Mouse (Mus musculus): ENCODE measurements around the gene Arhgef26. TPM values are rescaled to one million over a fixed set of nuclear protein-coding genes. Genes with fewer than 3 reads are reported as not detected.

Arhgef26 gene
- polyA plus RNA-seq (2016; fragmentation: Nextera tagmentation; extraction: Ambion mirVana), result 17.2 and 19.2 TPM in 2 replicates

DNA sequence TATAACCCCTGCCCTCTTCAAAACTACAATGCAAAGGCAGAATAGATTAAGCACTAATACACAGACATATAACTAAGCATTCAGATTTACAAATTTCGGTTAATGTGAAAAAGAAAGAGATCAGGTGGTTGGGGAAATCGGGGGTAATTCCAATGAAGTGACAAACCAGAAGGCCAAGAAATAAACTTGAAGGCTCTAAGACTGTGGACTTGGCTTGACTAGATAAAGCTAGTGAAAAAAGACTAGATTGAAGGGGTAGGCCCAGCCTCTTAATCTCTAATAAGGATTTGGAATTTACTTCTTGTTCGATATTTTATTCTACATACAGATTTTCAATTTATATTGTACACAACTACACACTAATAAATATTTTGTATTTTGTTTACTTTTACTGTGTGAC lies at the start of gene Arhgef26:
Arhgef26 (plus strand) TSS at position 301 of the 400 bp plus-strand sequence.
- Histone ChIP-seq H3K27ac (peak within 1 kb of the TSS; percentile 52; the same call in 1 of the 2 replicates), H3K4me2 (replicated peaks) (peak within 1 kb of the TSS; percentile 89), H3K9me3 (replicated peaks) (no peaks in the 10 kb centered on the region), H3K4me3 (peak within 1 kb of the TSS; percentile 85), H3K9ac (peak within 1 kb of the TSS; percentile 81), H3K36me3 (no peaks in the 10 kb centered on the region), H3K4me1 (peaks cover 9% of the 10 kb centered on the region; the same call in 1 of the 2 replicates), H3K27me3 (0 out of 2 replicates have a peak, but pooled peaks cover 3% of the 10 kb centered on the region)
- no peak for ATAC-seq (ENCODE audit: low FRiP score)
- WGBS, result 78% methylated on average over 3 of the region's 3 CpGs

DNA sequence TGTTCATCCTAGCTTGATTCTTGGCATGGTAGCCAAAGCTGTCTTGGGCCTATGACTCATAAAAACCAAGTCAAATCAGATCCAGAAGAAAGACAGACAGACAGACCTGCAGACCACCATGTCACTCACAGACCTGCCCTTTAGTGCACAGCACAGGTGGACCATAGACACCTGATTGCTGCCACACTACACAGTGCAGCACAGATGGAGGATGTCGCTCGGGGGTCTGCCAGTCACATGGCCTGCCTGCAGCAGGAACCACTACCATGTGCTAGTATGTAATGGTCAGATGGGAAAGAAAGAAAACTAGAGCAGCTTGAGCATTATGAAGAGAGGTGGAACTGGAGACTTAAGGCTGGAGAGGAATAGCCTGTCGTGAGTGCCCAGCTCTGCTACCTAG lies 27.7 kb upstream of the Arhgef26 start:
- no peak overlapping the region for H3K4me2 ChIP-seq (replicated peaks)
- no peaks in the 10 kb centered on the region for H3K27me3 ChIP-seq
- no peaks in the 10 kb centered on the region for H3K36me3 ChIP-seq
- ATAC-seq (ENCODE audit: low FRiP score), result no peak
- H3K9ac ChIP-seq, result no peak overlapping the region
- no peaks in the 10 kb centered on the region for H3K9me3 ChIP-seq (replicated peaks)
- H3K27ac ChIP-seq, result no peak overlapping the region
- H3K4me3 ChIP-seq, result no peak overlapping the region
- 85% methylated on average over 3 of the region's 3 CpGs for whole genome bisulfite sequencing
- H3K4me1 ChIP-seq, result no peaks in the 10 kb centered on the region

- Histone ChIP-seq H3K4me2 (replicated peaks) (no peak overlapping the region), H3K9ac (no peak overlapping the region), H3K9me3 (replicated peaks) (no peaks in the 10 kb centered on the region), H3K27ac (no peak overlapping the region), H3K4me1 (no peaks in the 10 kb centered on the region), H3K36me3 (no peaks in the 10 kb centered on the region), H3K4me3 (no peak overlapping the region), H3K27me3 (no peaks in the 10 kb centered on the region)
- 91% methylated on average over 5 of the region's 5 CpGs for WGBS
- peak; percentile 40 for ATAC-seq (ENCODE audit: low FRiP score)
Observed at GRCm38 (mm10) chr3:62311224-62311623, 26.9 kb upstream of the Arhgef26 start.

- ATAC-seq (ENCODE audit: low FRiP score), result no peak
- H3K4me3 ChIP-seq, result no peak overlapping the region
- H3K36me3 ChIP-seq, result no peaks in the 10 kb centered on the region
- H3K27me3 ChIP-seq, result no peaks in the 10 kb centered on the region
- H3K9me3 ChIP-seq (replicated peaks), result no peaks in the 10 kb centered on the region
- no peaks in the 10 kb centered on the region for H3K4me1 ChIP-seq
- no peak overlapping the region for H3K4me2 ChIP-seq (replicated peaks)
- no peak overlapping the region for H3K27ac ChIP-seq
- WGBS, result 67% methylated on average over 1 of the region's 1 CpGs
- H3K9ac ChIP-seq, result no peak overlapping the region
Observed at GRCm38 (mm10) chr3:62324708-62325107, 13.4 kb upstream of the Arhgef26 start.

- Histone ChIP-seq H3K4me1 (no peaks in the 10 kb centered on the region), H3K4me2 (replicated peaks) (no peak overlapping the region), H3K9me3 (replicated peaks) (no peaks in the 10 kb centered on the region), H3K36me3 (no peaks in the 10 kb centered on the region), H3K9ac (no peak overlapping the region), H3K27me3 (no peaks in the 10 kb centered on the region), H3K27ac (no peak overlapping the region), H3K4me3 (no peak overlapping the region)
- no peak for ATAC-seq (ENCODE audit: low FRiP score)
- WGBS, result 41% methylated on average over 2 of the region's 2 CpGs
Observed at GRCm38 (mm10) chr3:62327903-62328302, 10.2 kb upstream of the Arhgef26 start.

- Histone ChIP-seq H3K4me1 (peaks cover 9% of the 10 kb centered on the region; the same call in 1 of the 2 replicates), H3K4me2 (replicated peaks) (peak overlapping the region; percentile 89), H3K9ac (peak overlapping the region; percentile 81), H3K27me3 (0 out of 2 replicates have a peak, but pooled peaks cover 3% of the 10 kb centered on the region), H3K36me3 (no peaks in the 10 kb centered on the region), H3K9me3 (replicated peaks) (no peaks in the 10 kb centered on the region), H3K27ac (no peak overlapping the region), H3K4me3 (peak overlapping the region; percentile 85)
- ATAC-seq (ENCODE audit: low FRiP score), result no peak
- whole genome bisulfite sequencing, result 2% methylated on average over 17 of the region's 17 CpGs
Observed at GRCm38 (mm10) chr3:62338461-62338853, 313 bp downstream of the Arhgef26 start.

GRCm38 (mm10) chr3:62338854-62339515 lies 841 bp downstream of the Arhgef26 start:
- Histone ChIP-seq H3K27me3 (0 out of 2 replicates have a peak, but pooled peaks cover 3% of the 10 kb centered on the region), H3K27ac (peak overlapping the region; percentile 52; the same call in 1 of the 2 replicates), H3K4me2 (replicated peaks) (peak overlapping the region; percentile 89), H3K4me1 (peaks cover 9% of the 10 kb centered on the region; the same call in 1 of the 2 replicates), H3K4me3 (peak overlapping the region; percentile 85), H3K9ac (peak overlapping the region; percentile 81), H3K36me3 (no peaks in the 10 kb centered on the region), H3K9me3 (replicated peaks) (no peaks in the 10 kb centered on the region)
- under 1% methylated on average over 68 of the region's 68 CpGs for WGBS
- ATAC-seq (ENCODE audit: low FRiP score), result peak; percentile 95

DNA sequence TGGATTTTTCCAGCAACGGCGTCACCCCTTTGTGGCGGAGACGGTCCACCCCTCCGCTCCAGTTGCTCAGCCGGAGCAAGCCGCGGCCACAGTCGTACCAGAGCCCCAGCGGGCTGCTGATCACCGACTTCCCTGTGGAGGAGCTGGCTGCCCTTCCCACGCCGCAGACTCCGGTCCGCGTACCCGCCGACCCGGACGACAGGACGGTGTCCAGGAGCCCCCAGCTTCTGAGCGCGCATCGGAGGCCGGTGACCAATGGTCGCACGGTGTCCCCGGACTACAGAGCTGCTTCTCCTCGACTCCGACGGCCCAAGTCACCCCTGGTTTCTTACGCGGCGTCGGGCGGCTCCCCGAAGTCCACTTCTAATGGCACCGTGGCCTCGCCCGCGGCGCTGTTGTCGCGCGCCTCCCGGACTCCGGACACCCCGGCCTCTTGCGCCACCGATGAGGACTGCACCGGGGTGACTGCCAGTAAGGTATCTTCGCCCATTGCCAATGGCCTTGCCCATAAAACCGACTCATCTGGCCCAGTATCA lies 1.4 kb downstream of the Arhgef26 start:
- no peaks in the 10 kb centered on the region for H3K36me3 ChIP-seq
- H3K27ac ChIP-seq, result peak overlapping the region; percentile 52; the same call in 1 of the 2 replicates
- H3K9me3 ChIP-seq (replicated peaks), result no peaks in the 10 kb centered on the region
- H3K9ac ChIP-seq, result peak overlapping the region; percentile 81
- WGBS, result under 1% methylated on average over 53 of the region's 53 CpGs
- peak overlapping the region; percentile 89 for H3K4me2 ChIP-seq (replicated peaks)
- H3K27me3 ChIP-seq, result 0 out of 2 replicates have a peak, but pooled peaks cover 3% of the 10 kb centered on the region
- peak; percentile 64 for ATAC-seq (ENCODE audit: low FRiP score)
- H3K4me1 ChIP-seq, result peaks cover 9% of the 10 kb centered on the region; the same call in 1 of the 2 replicates
- H3K4me3 ChIP-seq, result peak overlapping the region; percentile 85

DNA sequence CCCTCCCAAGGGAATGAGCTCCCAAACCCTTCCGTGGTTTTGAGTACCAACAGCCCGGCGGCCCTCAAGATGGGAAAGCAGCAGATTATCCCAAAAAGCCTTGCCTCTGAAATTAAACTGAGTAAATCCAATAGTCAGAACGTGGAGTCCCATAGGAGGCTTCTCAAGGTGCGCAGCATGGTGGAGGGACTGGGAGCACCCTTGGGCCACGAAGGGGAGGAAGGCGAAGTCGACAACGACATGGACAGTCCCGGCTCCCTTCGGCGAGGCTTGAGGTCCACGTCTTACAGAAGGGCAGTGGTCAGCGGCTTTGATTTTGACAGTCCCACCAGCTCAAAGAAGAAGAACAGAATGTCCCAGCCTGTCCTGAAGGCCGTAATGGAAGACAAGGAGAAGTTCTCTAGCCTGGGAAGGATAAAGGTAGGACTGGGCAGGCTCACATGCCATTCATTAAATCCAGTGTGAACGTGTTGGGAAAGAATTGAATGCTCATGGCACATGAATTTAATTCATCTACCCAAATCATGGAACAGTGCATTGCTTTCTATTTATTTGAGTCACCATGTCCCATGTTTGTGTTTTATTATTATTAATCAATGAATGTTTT lies 2.1 kb downstream of the Arhgef26 start:
- Histone ChIP-seq H3K4me2 (replicated peaks) (peak overlapping the region; percentile 89), H3K9me3 (replicated peaks) (no peaks in the 10 kb centered on the region), H3K36me3 (no peaks in the 10 kb centered on the region), H3K27ac (no peak overlapping the region), H3K27me3 (0 out of 2 replicates have a peak, but pooled peaks cover 3% of the 10 kb centered on the region), H3K4me3 (peak overlapping the region; percentile 85), H3K4me1 (peaks cover 9% of the 10 kb centered on the region; the same call in 1 of the 2 replicates), H3K9ac (peak overlapping the region; percentile 81)
- ATAC-seq (ENCODE audit: low FRiP score), result no peak
- WGBS, result 7% methylated on average over 16 of the region's 16 CpGs

DNA sequence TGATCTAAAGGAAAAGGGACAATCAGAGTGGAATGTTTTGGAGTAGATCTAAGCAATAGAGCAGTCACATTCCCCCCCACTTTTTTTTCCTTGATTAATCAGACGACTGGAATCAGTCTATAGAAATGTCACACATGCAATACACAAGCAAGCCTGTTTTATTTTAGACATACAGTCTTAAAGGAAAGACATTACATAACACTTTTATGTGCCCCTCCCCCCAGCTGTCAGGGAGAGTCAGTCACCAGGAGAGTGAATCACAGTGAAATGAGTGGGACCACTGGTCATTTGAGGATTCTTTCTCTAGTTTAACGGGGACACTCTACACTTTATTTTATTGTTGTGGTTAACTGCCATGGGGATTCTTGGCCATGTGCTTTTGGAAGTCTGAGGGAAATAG lies 2.7 kb downstream of the Arhgef26 start:
- H3K27me3 ChIP-seq, result 0 out of 2 replicates have a peak, but pooled peaks cover 3% of the 10 kb centered on the region
- peak overlapping the region; percentile 89 for H3K4me2 ChIP-seq (replicated peaks)
- peaks cover 9% of the 10 kb centered on the region; the same call in 1 of the 2 replicates for H3K4me1 ChIP-seq
- no peaks in the 10 kb centered on the region for H3K36me3 ChIP-seq
- no peak for ATAC-seq (ENCODE audit: low FRiP score)
- H3K27ac ChIP-seq, result no peak overlapping the region
- WGBS, result 9% methylated on average over 2 of the region's 2 CpGs
- peak overlapping the region; percentile 85 for H3K4me3 ChIP-seq
- H3K9me3 ChIP-seq (replicated peaks), result no peaks in the 10 kb centered on the region
- no peak overlapping the region for H3K9ac ChIP-seq

GRCm38 (mm10) chr3:62341496-62342205 lies 3.5 kb downstream of the Arhgef26 start:
- no peak for ATAC-seq (ENCODE audit: low FRiP score)
- Histone ChIP-seq H3K27ac (no peak overlapping the region), H3K9ac (no peak overlapping the region), H3K4me3 (no peak overlapping the region), H3K4me1 (peaks cover 9% of the 10 kb centered on the region; the same call in 1 of the 2 replicates), H3K27me3 (0 out of 2 replicates have a peak, but pooled peaks cover 3% of the 10 kb centered on the region), H3K36me3 (no peaks in the 10 kb centered on the region), H3K9me3 (replicated peaks) (no peaks in the 10 kb centered on the region), H3K4me2 (replicated peaks) (peak overlapping the region; percentile 89)
- WGBS, result 26% methylated on average over 3 of the region's 3 CpGs

Measured in hindbrain, embryonic 12.5 days (tissue).